In genomic region chr9:62540736-62541135, GRCm38 (mm10) we compare ENCODE assay signal across 8 mouse cellular contexts. TPM values are rescaled to one million over a fixed set of nuclear protein-coding genes. Genes with fewer than 3 reads are reported as not detected.
DNase-seq lines count a peak whose midpoint lies in the region; ATAC-seq and TF ChIP-seq lines count a peak whose summit lies in the region.

No protein-coding gene starts in this region.

- 72% methylated on average over 10 of the region's 10 CpGs for WGBS in heart, adult 2 months
- 17% methylated on average over 10 of the region's 10 CpGs for WGBS in hindbrain, embryonic 16.5 days
- 22% methylated on average over 10 of the region's 10 CpGs for WGBS in midbrain, embryonic 15.5 days

- H3K36me3 ChIP-seq in heart, adult 2 months (ENCODE audit: control insufficient read depth, insufficient read depth, low read length) = no peaks in the 10 kb centered on the region
- no peaks in the 10 kb centered on the region for H3K36me3 ChIP-seq in hindbrain, embryonic 16.5 days (ENCODE audit: control insufficient read depth, insufficient read depth, low read length)
- H3K36me3 ChIP-seq in midbrain, embryonic 15.5 days (replicated peaks) = no peaks in the 10 kb centered on the region

- H3K4me1 ChIP-seq in heart, adult 2 months (ENCODE audit: control insufficient read depth, insufficient read depth, low read length) = peaks cover 2% of the 10 kb centered on the region
- H3K4me1 ChIP-seq in hindbrain, embryonic 16.5 days (ENCODE audit: control insufficient read depth, insufficient read depth, low read depth, low read length) = peaks cover 47% of the 10 kb centered on the region
- H3K4me1 ChIP-seq in midbrain, embryonic 15.5 days = peaks cover 41% of the 10 kb centered on the region

- no peak overlapping the region for H3K4me3 ChIP-seq in heart, adult 2 months
- H3K4me3 ChIP-seq in hindbrain, embryonic 16.5 days (ENCODE audit: low read length) = no peak overlapping the region
- H3K4me3 ChIP-seq in midbrain, embryonic 15.5 days = no peak overlapping the region

- no peaks in the 10 kb centered on the region for H3K27me3 ChIP-seq in heart, adult 2 months (ENCODE audit: control insufficient read depth, insufficient read depth, low read length)
- H3K27me3 ChIP-seq in hindbrain, embryonic 16.5 days (replicated peaks; ENCODE audit: control insufficient read depth, insufficient read depth, low read length) = no peaks in the 10 kb centered on the region
- no peaks in the 10 kb centered on the region for H3K27me3 ChIP-seq in midbrain, embryonic 15.5 days (replicated peaks)

- intact Hi-C loops in heart, postnatal 14 days (cut with DNase I) = no loop called here
- intact Hi-C loops in heart, adult 2 months (cut with DNase I) = no loop called here

- no peak for TF ChIP-seq EP300 in heart, adult 2 months (IDR thresholded peaks at IDR 0.05; ENCODE audit: insufficient read depth, low read depth, low read length)

- peak; percentile 52 for DNase-seq in heart, postnatal 14 days
- no peak for DNase-seq in heart, adult 2 months
- peak; percentile 94 for DNase-seq in cerebellum, postnatal 25 days
- DNase-seq in ovary, postnatal 14 days (ENCODE audit: low spot score) = no peak
- DNase-seq in adrenal gland, postnatal 36 days = no peak
- DNase-seq in gastrocnemius, adult 18-20 months (ENCODE audit: low spot score) = no peak

- H3K4me2 ChIP-seq in hindbrain, embryonic 16.5 days (ENCODE audit: low read length) = peak overlapping the region; percentile 35
- H3K4me2 ChIP-seq in midbrain, embryonic 15.5 days = no peak overlapping the region

- H3K27ac ChIP-seq in heart, adult 2 months = no peak overlapping the region
- H3K27ac ChIP-seq in hindbrain, embryonic 16.5 days (ENCODE audit: low read depth, low read length) = peak overlapping the region; percentile 87
- peak overlapping the region; percentile 62 for H3K27ac ChIP-seq in midbrain, embryonic 15.5 days

- TF ChIP-seq POLR2A in heart, adult 2 months (IDR thresholded peaks at IDR 0.05; ENCODE audit: insufficient read depth, low read depth, low read length) = no peak

- peak; percentile 16 for ATAC-seq in hindbrain, embryonic 16.5 days
- ATAC-seq in midbrain, embryonic 15.5 days (replicated peaks) = no peak

- no peak overlapping the region for H3K9ac ChIP-seq in heart, adult 2 months (ENCODE audit: low read depth, low read length)
- peak overlapping the region; percentile 51; the same call in 1 of the 2 replicates for H3K9ac ChIP-seq in hindbrain, embryonic 16.5 days (ENCODE audit: low read depth, low read length)
- H3K9ac ChIP-seq in midbrain, embryonic 15.5 days = no peak overlapping the region

- no peak for TF ChIP-seq CTCF in heart, adult 2 months (IDR thresholded peaks at IDR 0.05)

- H3K79me2 ChIP-seq in heart, adult 2 months (replicated peaks; ENCODE audit: control insufficient read depth, insufficient read depth, low read length) = no peaks in the 10 kb centered on the region

- H3K9me3 ChIP-seq in hindbrain, embryonic 16.5 days (ENCODE audit: control insufficient read depth, low read length) = no peaks in the 10 kb centered on the region
- H3K9me3 ChIP-seq in midbrain, embryonic 15.5 days = no peaks in the 10 kb centered on the region

RNA-seq across cellular contexts. Expression of gene Coro2b, which starts 3.9 kb away (rescaled TPM):
- 10 to 100 TPM; 15.7 to 16.5 TPM for total RNA-seq in heart, postnatal 14 days (2021)
- 10 to 100 TPM; 10.1 to 11.6 TPM for total RNA-seq in heart, adult 2 months (2021)
- polyA plus RNA-seq in heart, adult 2 months (2012; rRNA removed) = 16.4 and 17.2 TPM in 2 replicates
- 37.5 and 46.2 TPM in 2 replicates for polyA plus RNA-seq in hindbrain, embryonic 16.5 days (2015; fragmentation: Nextera tagmentation; extraction: Ambion mirVana)
- polyA plus RNA-seq in midbrain, embryonic 15.5 days (2015; fragmentation: Nextera tagmentation; extraction: Ambion mirVana) = 34.7 and 35.1 TPM in 2 replicates
- total RNA-seq in adrenal gland, postnatal 36 days (2021) = 10 to 100 TPM in 1 of 2 experiments, 1 to 10 TPM in 1; 8.4 to 14.6 TPM
- total RNA-seq in gastrocnemius, adult 18-20 months (2021) = 1 to 10 TPM; 5.7 to 6.1 TPM

Comparison
In these comparisons a context has a peak if more than half of its experiments do, and no peak if none do; other contexts are left out.
1. DNase-seq: peak in heart, postnatal 14 days (2 of 2) and cerebellum, postnatal 25 days (2 of 2); none in heart, adult 2 months (0 of 2), ovary, postnatal 14 days (single experiment), adrenal gland, postnatal 36 days (0 of 2) and gastrocnemius, adult 18-20 months (single experiment).